Comparison of ENCODE assay signal across 21 mouse cellular contexts in genomic region chr16:91534888-91535287, GRCm38 (mm10). TPM values are rescaled to one million over a fixed set of nuclear protein-coding genes. Genes with fewer than 3 reads are reported as not detected.
DNase-seq lines count a peak whose midpoint lies in the region; ATAC-seq and TF ChIP-seq lines count a peak whose summit lies in the region.
"Had no signal": no experiment of that assay in that cellular context is flagged by ENCODE, and none has a peak within 500 bp of the region (broad histone marks: within the 10 kb centered on the region; RNA-seq: fewer than 3 reads in every experiment).

No protein-coding gene starts in this region.

- no peaks in the 10 kb centered on the region for H3K4me1 ChIP-seq in embryonic facial prominence, embryonic 11.5 days (ENCODE audit: control insufficient read depth, insufficient read depth, low read length)
- peaks cover 9% of the 10 kb centered on the region for H3K4me1 ChIP-seq in embryonic facial prominence, embryonic 10.5 days
- H3K4me1 ChIP-seq in lung, postnatal 0 days (ENCODE audit: insufficient read depth, low read depth, low read length) = peaks cover 3% of the 10 kb centered on the region; the same call in 1 of the 2 replicates
- peaks cover 9% of the 10 kb centered on the region for H3K4me1 ChIP-seq in lung, adult 2 months (ENCODE audit: control insufficient read depth, insufficient read depth, low read length)
- peaks cover 6% of the 10 kb centered on the region; the same call in 1 of the 2 replicates for H3K4me1 ChIP-seq in intestine, embryonic 16.5 days (ENCODE audit: control insufficient read depth, insufficient read depth, low read length)
- no peaks in the 10 kb centered on the region for H3K4me1 ChIP-seq in cerebellum, adult 2 months (ENCODE audit: control insufficient read depth, insufficient read depth, low read length)
- H3K4me1 ChIP-seq: forebrain, embryonic 13.5 days; hindbrain, embryonic 12.5 days; hindbrain, embryonic 15.5 days had no signal

- no peak overlapping the region for H3K4me3 ChIP-seq in embryonic facial prominence, embryonic 11.5 days (ENCODE audit: low read depth, low read length)
- no peak overlapping the region for H3K4me3 ChIP-seq in embryonic facial prominence, embryonic 10.5 days
- no peak overlapping the region for H3K4me3 ChIP-seq in lung, postnatal 0 days (ENCODE audit: low read depth, low read length)
- no peak overlapping the region for H3K4me3 ChIP-seq in lung, adult 2 months (replicated peaks; ENCODE audit: extremely low read depth, low read depth, low read length)
- no peak overlapping the region for H3K4me3 ChIP-seq in intestine, embryonic 16.5 days (ENCODE audit: low read length)
- H3K4me3 ChIP-seq in cerebellum, adult 2 months (replicated peaks; ENCODE audit: insufficient read depth, low read depth, low read length) = no peak overlapping the region
- H3K4me3 ChIP-seq: embryonic facial prominence, embryonic 13.5 days; forebrain, embryonic 10.5 days; forebrain, embryonic 13.5 days; gastrocnemius, adult 2 months; heart, embryonic 13.5 days; hindbrain, embryonic 12.5 days; hindbrain, embryonic 15.5 days had no signal

- 81% methylated on average over 6 of the region's 6 CpGs for WGBS in embryonic facial prominence, embryonic 11.5 days
- 84% methylated on average over 6 of the region's 6 CpGs for WGBS in embryonic facial prominence, embryonic 10.5 days
- WGBS in lung, postnatal 0 days = 72% methylated on average over 6 of the region's 6 CpGs
- 80% methylated on average over 6 of the region's 6 CpGs for WGBS in lung, adult 2 months
- WGBS in intestine, embryonic 16.5 days = 70% methylated on average over 6 of the region's 6 CpGs
- WGBS in cerebellum, adult 2 months = 71% methylated on average over 6 of the region's 6 CpGs

- H3K9ac ChIP-seq in embryonic facial prominence, embryonic 11.5 days (replicated peaks; ENCODE audit: low read length) = no peak overlapping the region
- no peak overlapping the region for H3K9ac ChIP-seq in lung, postnatal 0 days (replicated peaks; ENCODE audit: low read depth)
- H3K9ac ChIP-seq in intestine, embryonic 16.5 days (ENCODE audit: low read depth, low read length) = no peak overlapping the region
- H3K9ac ChIP-seq: embryonic facial prominence, embryonic 13.5 days; forebrain, embryonic 13.5 days; heart, embryonic 13.5 days; hindbrain, embryonic 12.5 days; hindbrain, embryonic 15.5 days had no signal

- no peak overlapping the region for H3K4me2 ChIP-seq in embryonic facial prominence, embryonic 11.5 days (ENCODE audit: low read depth, low read length)
- H3K4me2 ChIP-seq in lung, postnatal 0 days (replicated peaks; ENCODE audit: low read depth, low read length) = no peak overlapping the region
- H3K4me2 ChIP-seq in intestine, embryonic 16.5 days (ENCODE audit: low read depth, low read length) = no peak overlapping the region
- H3K4me2 ChIP-seq: embryonic facial prominence, embryonic 13.5 days; forebrain, embryonic 13.5 days; heart, embryonic 13.5 days; hindbrain, embryonic 12.5 days; hindbrain, embryonic 15.5 days had no signal

- ATAC-seq in embryonic facial prominence, embryonic 11.5 days (replicated peaks; ENCODE audit: insufficient number of reproducible peaks, low FRiP score, low TSS enrichment, low read depth) = 0 out of 2 replicates have a peak, but pooled peaks have one; percentile 34
- peak; percentile 59 for ATAC-seq in lung, postnatal 0 days
- ATAC-seq in intestine, embryonic 16.5 days = peak; percentile 62; the same call in 1 of the 2 replicates
- ATAC-seq: activated CD4-positive, CD25-positive, alpha-beta regulatory T cell, adult 4 months; forebrain, embryonic 13.5 days; forebrain, embryonic 16.5 days had no signal

- no peak overlapping the region for H3K27ac ChIP-seq in embryonic facial prominence, embryonic 11.5 days (replicated peaks; ENCODE audit: low read depth, low read length)
- H3K27ac ChIP-seq in embryonic facial prominence, embryonic 10.5 days (replicated peaks) = no peak overlapping the region
- H3K27ac ChIP-seq in lung, postnatal 0 days (ENCODE audit: low read length) = no peak overlapping the region
- H3K27ac ChIP-seq in intestine, embryonic 16.5 days (ENCODE audit: low read length) = no peak overlapping the region
- no peak overlapping the region for H3K27ac ChIP-seq in cerebellum, adult 2 months (ENCODE audit: insufficient read depth, low read length)
- H3K27ac ChIP-seq: embryonic facial prominence, embryonic 13.5 days; forebrain, embryonic 10.5 days; forebrain, embryonic 13.5 days; gastrocnemius, adult 2 months; heart, embryonic 13.5 days; hindbrain, embryonic 12.5 days; hindbrain, embryonic 15.5 days had no signal

- no peak for TF ChIP-seq EP300 in lung, postnatal 0 days (IDR thresholded peaks at IDR 0.05)

- no peaks in the 10 kb centered on the region for H3K27me3 ChIP-seq in embryonic facial prominence, embryonic 11.5 days (ENCODE audit: control insufficient read depth, insufficient read depth, low read length)
- H3K27me3 ChIP-seq in embryonic facial prominence, embryonic 10.5 days (replicated peaks; ENCODE audit: low read depth, poor library complexity, severe bottlenecking) = no peaks in the 10 kb centered on the region
- H3K27me3 ChIP-seq in lung, postnatal 0 days (replicated peaks; ENCODE audit: insufficient read depth, low read length) = peaks cover 5% of the 10 kb centered on the region; the same call in 1 of the 2 replicates
- no peaks in the 10 kb centered on the region; the same call in 1 of the 2 replicates for H3K27me3 ChIP-seq in intestine, embryonic 16.5 days (replicated peaks; ENCODE audit: control insufficient read depth, insufficient read depth, low read length)
- no peaks in the 10 kb centered on the region for H3K27me3 ChIP-seq in cerebellum, adult 2 months (ENCODE audit: control insufficient read depth, insufficient read depth, low read length)
- H3K27me3 ChIP-seq: embryonic facial prominence, embryonic 13.5 days; forebrain, embryonic 13.5 days; hindbrain, embryonic 12.5 days; hindbrain, embryonic 15.5 days had no signal

- no peak for DNase-seq in embryonic facial prominence, embryonic 11.5 days (ENCODE audit: low spot score)
- DNase-seq in embryonic facial prominence, embryonic 10.5 days (ENCODE audit: low spot score) = no peak
- no peak for DNase-seq in lung, postnatal 0 days (ENCODE audit: low spot score)
- DNase-seq in lung, adult 2 months = no peak
- no peak for DNase-seq in right cerebral cortex, postnatal 25 days
- DNase-seq in cerebellum, adult 2 months = no peak
- DNase-seq in left cerebral cortex, adult 18-20 months (ENCODE audit: low spot score in 2 of 2) = no peak
- DNase-seq: adrenal gland, adult 8-10 months; cerebellum, adult 11-12 months; cerebellum, adult 9-10 months; heart, adult 18-20 months had no signal

- H3K36me3 ChIP-seq in embryonic facial prominence, embryonic 11.5 days (replicated peaks; ENCODE audit: control insufficient read depth, insufficient read depth, low read depth, low read length) = no peaks in the 10 kb centered on the region
- no peaks in the 10 kb centered on the region for H3K36me3 ChIP-seq in embryonic facial prominence, embryonic 10.5 days (replicated peaks)
- H3K36me3 ChIP-seq in lung, postnatal 0 days (ENCODE audit: insufficient read depth, low read length) = no peaks in the 10 kb centered on the region
- no peaks in the 10 kb centered on the region for H3K36me3 ChIP-seq in intestine, embryonic 16.5 days (ENCODE audit: control insufficient read depth, insufficient read depth, low read length)
- H3K36me3 ChIP-seq: embryonic facial prominence, embryonic 13.5 days; forebrain, embryonic 10.5 days; heart, embryonic 13.5 days; hindbrain, embryonic 12.5 days; hindbrain, embryonic 15.5 days had no signal

- TF ChIP-seq POLR2A in lung, adult 2 months (IDR thresholded peaks at IDR 0.05; ENCODE audit: borderline replicate concordance, extremely low read depth, low read depth, low read length) = no peak
- TF ChIP-seq POLR2A in cerebellum, adult 2 months (IDR thresholded peaks at IDR 0.05; ENCODE audit: borderline replicate concordance, insufficient read depth, low read length) = no peak

- TF ChIP-seq CTCF in lung, postnatal 0 days (IDR thresholded peaks at IDR 0.05) = no peak
- TF ChIP-seq CTCF in lung, adult 2 months (IDR thresholded peaks at IDR 0.05; ENCODE audit: insufficient read depth, low read length) = no peak
- TF ChIP-seq CTCF in cerebellum, adult 2 months (IDR thresholded peaks at IDR 0.05; ENCODE audit: borderline replicate concordance, insufficient read depth, low read depth, low read length) = no peak

- H3K9me3 ChIP-seq in embryonic facial prominence, embryonic 11.5 days (replicated peaks; ENCODE audit: control insufficient read depth, low read length) = no peaks in the 10 kb centered on the region
- no peaks in the 10 kb centered on the region for H3K9me3 ChIP-seq in embryonic facial prominence, embryonic 10.5 days
- no peaks in the 10 kb centered on the region for H3K9me3 ChIP-seq in lung, postnatal 0 days (ENCODE audit: low read length)
- no peaks in the 10 kb centered on the region for H3K9me3 ChIP-seq in intestine, embryonic 16.5 days (ENCODE audit: control insufficient read depth, low read length)
- H3K9me3 ChIP-seq: embryonic facial prominence, embryonic 13.5 days; forebrain, embryonic 10.5 days; forebrain, embryonic 13.5 days; heart, embryonic 13.5 days; hindbrain, embryonic 12.5 days; hindbrain, embryonic 15.5 days had no signal

RNA-seq across cellular contexts. Expression of gene Ifngr2, which starts 12.0 kb away (rescaled TPM):
- polyA plus RNA-seq in embryonic facial prominence, embryonic 11.5 days (2014; fragmentation: Nextera tagmentation; extraction: Ambion mirVana) = 40.4 and 41.4 TPM in 2 replicates
- polyA plus RNA-seq in embryonic facial prominence, embryonic 10.5 days (2016; fragmentation: Nextera tagmentation; extraction: Ambion mirVana) = 29.9 and 32.7 TPM in 2 replicates
- 64.4 and 78.1 TPM in 2 replicates for polyA plus RNA-seq in lung, postnatal 0 days (2015; fragmentation: Nextera tagmentation; extraction: Ambion mirVana)
- polyA plus RNA-seq in lung, adult 2 months (2012; rRNA removed) = 32.4 and 37.9 TPM in 2 replicates
- 116 and 117 TPM in 2 replicates for polyA plus RNA-seq in intestine, embryonic 16.5 days (2015; fragmentation: Nextera tagmentation; extraction: Ambion mirVana)
- 33.9 and 34.5 TPM in 2 replicates for polyA plus RNA-seq in cerebellum, adult 2 months (2012; rRNA removed)
- 10 to 100 TPM; 31.3 to 41.2 TPM for total RNA-seq in left cerebral cortex, adult 18-20 months (2021)

RNA-seq across cellular contexts. Expression of gene Ifnar1, which starts 49.9 kb away (rescaled TPM):
- 51.5 and 57.4 TPM in 2 replicates for polyA plus RNA-seq in embryonic facial prominence, embryonic 11.5 days (2014; fragmentation: Nextera tagmentation; extraction: Ambion mirVana)
- 56.9 and 57.6 TPM in 2 replicates for polyA plus RNA-seq in embryonic facial prominence, embryonic 10.5 days (2016; fragmentation: Nextera tagmentation; extraction: Ambion mirVana)
- polyA plus RNA-seq in lung, postnatal 0 days (2015; fragmentation: Nextera tagmentation; extraction: Ambion mirVana) = 40.3 and 44.9 TPM in 2 replicates
- 25.0 and 29.7 TPM in 2 replicates for polyA plus RNA-seq in lung, adult 2 months (2012; rRNA removed)
- 39.4 and 39.5 TPM in 2 replicates for polyA plus RNA-seq in intestine, embryonic 16.5 days (2015; fragmentation: Nextera tagmentation; extraction: Ambion mirVana)
- 31.7 and 32.2 TPM in 2 replicates for polyA plus RNA-seq in cerebellum, adult 2 months (2012; rRNA removed)
- 10 to 100 TPM; 41.7 to 53.2 TPM for total RNA-seq in left cerebral cortex, adult 18-20 months (2021)
